Mouse (Mus musculus) v-Abl transformed pro-B cells (cell line): ENCODE data around the gene Mrps17.
"Not testable (repeated sequence)": the region's sequence is repeated elsewhere in the genome, so short reads cannot be mapped to it uniquely, and the experiment has no call there.

ENCODE experiments used
- in situ Hi-C, 2 experiments: fragments of 400-800 bp; cut with MboI; formaldehyde crosslinking; loops; one replicate each; pipeline ENCODE4 v1.15.1; 2025; ENCODE audit not compliant: unreplicated experiment in 2 of 2

Gene Mrps17

GRCm38 (mm10) chr5:129715326-129715861 is at the start of gene Mrps17:
Gene Mrps17, plus strand, starts transcription at chr5:129715497.
- in situ Hi-C loops, result loop anchor here in 1 of 2 experiments (5.0 to 10.0 kb wide), 2 partner anchors 211 to 542 kb away; partner anchors contain the start of genes Sbds, Sfswap and Tyw1

- in situ Hi-C loops, result no loop called here
Measured at GRCm38 (mm10) chr5:129666271-129666909, 48.9 kb upstream of the Mrps17 start.

DNA sequence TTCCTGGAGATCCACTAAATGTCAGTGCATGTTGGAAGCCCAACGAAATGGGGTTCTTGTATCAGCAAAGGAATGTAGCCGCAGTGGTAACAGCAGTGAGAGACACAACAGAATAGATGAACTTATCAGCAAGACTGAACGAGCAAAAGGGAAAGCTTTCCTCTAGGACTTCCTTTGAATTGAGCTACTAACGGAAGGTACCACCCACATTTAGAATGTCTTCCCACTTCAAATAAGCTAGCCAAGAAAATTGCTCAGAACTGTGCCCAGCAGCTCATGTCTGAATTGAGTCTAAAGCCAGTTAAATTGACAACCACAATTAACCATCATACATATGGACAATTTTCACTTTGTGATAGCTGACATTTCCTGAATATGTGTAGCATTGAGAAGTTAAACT is 47.4 kb upstream of the Mrps17 start:
- in situ Hi-C loops, result no loop called here

- in situ Hi-C loops, result no loop called here
Measured at GRCm38 (mm10) chr5:129669453-129670035, 45.8 kb upstream of the Mrps17 start.

DNA sequence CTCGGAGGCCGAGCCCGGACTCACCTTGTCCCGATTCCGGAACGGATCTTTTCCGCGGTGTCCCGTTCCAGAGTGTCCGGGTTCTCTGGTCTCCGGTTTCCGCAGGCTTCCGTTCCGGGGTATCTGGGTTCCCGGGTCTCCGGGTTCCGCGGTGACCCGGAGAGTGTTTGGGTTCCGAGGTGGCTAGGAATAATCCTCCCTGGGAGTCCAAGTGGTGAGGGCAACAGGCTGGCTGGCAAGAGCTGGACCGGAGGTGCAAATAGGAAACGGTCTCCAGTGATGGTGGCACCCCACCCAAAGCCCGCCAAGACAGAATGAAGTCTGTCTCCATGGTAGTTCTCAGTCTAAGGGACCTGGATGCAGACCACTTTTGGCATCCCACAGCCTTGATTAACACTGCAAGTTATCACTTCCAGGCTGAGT is 45.2 kb upstream of the Mrps17 start, which contains the start of gene Zfp11:
Gene Zfp11 (minus strand): TSS at position 64 of the 423 bp plus-strand sequence.
- in situ Hi-C loops, result no loop called here

GRCm38 (mm10) chr5:129685141-129685540 is 30.2 kb upstream of the Mrps17 start:
- in situ Hi-C loops, result not testable (repeated sequence)

GRCm38 (mm10) chr5:129687621-129688020 is 27.7 kb upstream of the Mrps17 start:
- in situ Hi-C loops, result no loop called here

GRCm38 (mm10) chr5:129690528-129690927 is 24.8 kb upstream of the Mrps17 start:
- in situ Hi-C loops, result no loop called here

DNA sequence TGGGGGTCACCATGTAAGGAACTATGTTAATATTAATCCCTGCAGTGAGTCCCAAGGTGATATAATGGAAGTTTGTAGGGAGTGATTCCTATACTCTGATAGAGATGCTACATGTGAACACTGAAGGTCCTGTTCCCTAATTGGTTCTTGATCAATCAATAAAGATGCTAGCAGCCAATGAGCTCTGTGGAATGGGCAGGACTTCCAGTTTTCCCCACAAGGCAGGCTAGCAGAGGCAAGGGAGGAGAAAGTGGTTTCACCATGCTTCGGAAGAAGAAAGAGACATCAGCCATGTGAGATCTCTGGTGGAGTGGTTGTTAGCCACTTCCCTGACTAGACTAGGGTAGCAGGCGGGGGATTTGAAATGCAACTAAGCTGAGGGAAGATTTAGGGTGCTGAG is 14.8 kb upstream of the Mrps17 start:
- in situ Hi-C loops, result no loop called here

DNA sequence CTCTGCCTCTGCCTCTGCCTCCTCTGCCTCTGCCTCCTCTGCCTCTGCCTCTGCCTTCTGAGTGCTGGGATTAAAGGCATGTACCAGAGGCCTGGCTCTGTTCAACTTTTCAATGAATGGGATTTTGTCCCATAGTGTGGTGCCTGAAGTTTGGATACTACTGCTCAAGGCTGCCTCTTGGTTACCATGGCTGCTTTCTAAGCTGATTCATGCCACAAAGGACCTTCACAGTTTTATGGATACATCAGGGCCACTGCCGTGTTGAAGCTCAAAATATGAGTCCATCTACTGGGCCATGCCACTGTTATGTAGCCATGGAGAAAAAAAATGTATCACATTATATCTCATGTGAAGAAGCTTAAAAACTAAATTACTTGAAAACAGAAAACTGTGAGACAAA is 13.6 kb upstream of the Mrps17 start:
- in situ Hi-C loops, result no loop called here

- in situ Hi-C loops, result no loop called here
Measured at GRCm38 (mm10) chr5:129703368-129703767, 11.9 kb upstream of the Mrps17 start.

DNA sequence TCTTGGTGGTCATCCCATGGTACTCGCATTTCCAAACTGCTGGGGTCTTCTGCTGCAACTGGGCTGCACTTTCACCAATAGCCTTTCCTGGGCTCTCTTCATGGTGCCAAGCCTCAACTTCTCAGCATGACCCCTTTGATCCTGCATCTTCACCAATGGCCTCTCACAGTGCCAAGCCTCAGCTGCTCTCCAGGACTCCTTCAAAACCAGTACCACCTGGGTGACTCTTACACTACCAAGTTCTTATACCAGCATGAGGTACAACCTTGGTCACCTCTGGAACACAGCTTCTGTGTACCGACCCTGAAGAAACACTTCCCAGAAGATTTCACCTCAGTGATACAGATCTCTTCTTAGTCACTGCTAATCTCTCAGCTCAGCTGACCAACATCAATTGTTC is 6.9 kb upstream of the Mrps17 start, which contains the start of gene Sept14:
Gene Sept14 (minus strand): TSS at position 101 of the 400 bp plus-strand sequence.
- in situ Hi-C loops, result no loop called here

- in situ Hi-C loops, result loop anchor here in 1 of 2 experiments (5.0 to 10.0 kb wide), 2 partner anchors 212 to 540 kb away; partner anchors contain the start of genes Sbds, Sfswap and Tyw1
Measured at GRCm38 (mm10) chr5:129717016-129717415, 1.7 kb downstream of the Mrps17 start.

GRCm38 (mm10) chr5:129720176-129720575 is 4.9 kb downstream of the Mrps17 start:
- in situ Hi-C loops, result loop anchor here (5.0 to 10.0 kb wide), 4 partner anchors 218 to 708 kb away; partner anchors contain the start of genes Ran (in 1 of the 2), Sbds (in 1 of the 2), Sfswap (in 1 of the 2) and Tyw1 (in 1 of the 2)

- in situ Hi-C loops, result loop anchor here (5.0 to 10.0 kb wide), 4 partner anchors 222 to 712 kb away; partner anchors contain the start of genes Ran (in 1 of the 2), Sbds (in 1 of the 2), Sfswap (in 1 of the 2) and Tyw1 (in 1 of the 2)
Measured at GRCm38 (mm10) chr5:129724268-129724667, 9.0 kb downstream of the Mrps17 start.

- in situ Hi-C loops, result loop anchor here (5.0 to 10.0 kb wide), 4 partner anchors 223 to 713 kb away; partner anchors contain the start of genes Ran (in 1 of the 2), Sbds (in 1 of the 2), Sfswap (in 1 of the 2) and Tyw1 (in 1 of the 2)
Measured at GRCm38 (mm10) chr5:129724834-129725773, 9.8 kb downstream of the Mrps17 start, which contains the start of gene Nipsnap2. Gene Nipsnap2, plus strand, starts transcription at chr5:129725063.

GRCm38 (mm10) chr5:129725774-129726392 is 10.6 kb downstream of the Mrps17 start:
- in situ Hi-C loops, result loop anchor here in 1 of 2 experiments (10.0 kb wide), 1 partner anchor 529 kb away; the partner anchor contains the start of genes Sbds and Tyw1

GRCm38 (mm10) chr5:129726784-129727183 is 11.5 kb downstream of the Mrps17 start:
- in situ Hi-C loops, result loop anchor here in 1 of 2 experiments (10.0 kb wide), 1 partner anchor 528 kb away; the partner anchor contains the start of genes Sbds and Tyw1

DNA sequence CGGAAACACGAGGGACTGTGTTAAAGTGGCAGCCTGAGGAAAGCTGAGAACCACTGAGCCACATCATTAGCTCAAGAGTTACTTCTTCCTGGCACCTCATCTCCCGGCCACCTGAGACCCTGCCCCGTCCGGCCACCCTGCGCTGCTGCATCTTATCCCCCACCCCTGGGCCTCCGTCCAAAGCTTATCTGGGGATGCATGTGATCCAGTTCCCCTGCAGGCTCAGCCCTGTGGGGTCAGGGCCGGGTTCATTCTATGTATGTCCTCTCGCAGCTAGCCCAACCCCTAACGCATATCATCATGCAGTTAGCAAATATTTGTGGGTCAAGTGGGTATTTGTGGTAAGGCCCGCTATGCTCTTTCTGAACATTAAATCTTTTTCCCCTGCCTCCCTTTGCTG is 14.0 kb downstream of the Mrps17 start:
- in situ Hi-C loops, result loop anchor here in 1 of 2 experiments (10.0 kb wide), 1 partner anchor 526 kb away; the partner anchor contains the start of genes Sbds and Tyw1
